Mouse (Mus musculus) liver, embryonic 12.5 days (tissue): ENCODE measurements around the gene Nrxn2. TPM values are rescaled to one million over a fixed set of nuclear protein-coding genes. Genes with fewer than 3 reads are reported as not detected.

Experiments
- ATAC-seq: fragments of 200-750 bp; cut with Nextera tagmentation; 2 replicates; pipeline ENCODE4 v1.8.0; 2017; ENCODE audit warnings: moderate number of reproducible peaks, mild to moderate bottlenecking, moderate library complexity
- H3K27ac ChIP-seq: fragments of 300-500 bp; sonication (generic); 2 replicates; pipeline ENCODE4 v1.5.1; 2016; ENCODE audit warnings: mild to moderate bottlenecking
- H3K27me3 ChIP-seq: fragments of 300-500 bp; sonication (generic); replicated peaks from 2 replicates; pipeline ENCODE4 v1.6.1; 2016; ENCODE audit warnings: mild to moderate bottlenecking, moderate library complexity
- H3K36me3 ChIP-seq: fragments of 300-500 bp; sonication (generic); 2 replicates; pipeline ENCODE4 v1.6.1; 2016; ENCODE audit warnings: mild to moderate bottlenecking, moderate library complexity
- H3K4me1 ChIP-seq: fragments of 300-500 bp; sonication (generic); 2 replicates; pipeline ENCODE4 v1.6.1; 2016
- H3K4me2 ChIP-seq: fragments of 300-500 bp; sonication (generic); 2 replicates; pipeline ENCODE4 v1.6.1; 2016; ENCODE audit warnings: mild to moderate bottlenecking, moderate library complexity
- H3K4me3 ChIP-seq: fragments of 300-500 bp; sonication (generic); 2 replicates; pipeline ENCODE4 v1.5.1; 2016; ENCODE audit warnings: mild to moderate bottlenecking, moderate library complexity
- H3K9ac ChIP-seq: fragments of 300-500 bp; sonication (generic); 2 replicates; pipeline ENCODE4 v1.6.1; 2016; ENCODE audit warnings: mild to moderate bottlenecking, moderate library complexity
- H3K9me3 ChIP-seq: fragments of 300-500 bp; sonication (generic); replicated peaks from 2 replicates; pipeline ENCODE4 v1.6.1; 2016; ENCODE audit warnings: mild to moderate bottlenecking, moderate library complexity
- WGBS: fragments of 180-500 bp; shearing (Covaris S2); methylation state at CpG from one replicate; pipeline ENCODE4 v1.1.7; 2016; ENCODE audit not compliant: insufficient replicate concordance; 5-methylcytosine and 5-hydroxymethylcytosine counted together
- polyA plus RNA-seq: library from polyadenylated mRNA; unstranded; fragments of >200 nt; fragmentation: Nextera tagmentation; extraction: Ambion mirVana; gene quantifications from 2 replicates; pipeline ENCODE4 v1.2.1, GENCODE M21; 2016

Nrxn2 gene
- polyA plus RNA-seq, 1 experiment from 2014 or later, result 0.83 TPM

- H3K4me2 ChIP-seq, result no peak overlapping the region
- no peaks in the 10 kb centered on the region for H3K36me3 ChIP-seq
- H3K27ac ChIP-seq, result no peak overlapping the region
- H3K9ac ChIP-seq, result no peak overlapping the region
- H3K4me1 ChIP-seq, result peaks cover 6% of the 10 kb centered on the region; the same call in 1 of the 2 replicates
- peaks cover 9% of the 10 kb centered on the region; the same call in 1 of the 2 replicates for H3K27me3 ChIP-seq
- ATAC-seq, result no peak
- H3K9me3 ChIP-seq, result 0 out of 2 replicates have a peak, but pooled peaks cover 3% of the 10 kb centered on the region
- 73% methylated on average over 15 of the region's 15 CpGs for WGBS
- no peak overlapping the region for H3K4me3 ChIP-seq
These were observed 48.9 kb downstream of the Nrxn2 start for GRCm38 (mm10) chr19:6467374-6467979.

- WGBS, result 46% methylated on average over 5 of the region's 5 CpGs
- H3K9me3 ChIP-seq, result 0 out of 2 replicates have a peak, but pooled peaks cover 3% of the 10 kb centered on the region
These were observed 53.1 kb downstream of the Nrxn2 start for GRCm38 (mm10) chr19:6471630-6472029.

GRCm38 (mm10) chr19:6472821-6473220 lies 54.3 kb downstream of the Nrxn2 start:
- H3K36me3 ChIP-seq, result no peaks in the 10 kb centered on the region
- no peak overlapping the region for H3K4me2 ChIP-seq
- no peak for ATAC-seq
- H3K4me3 ChIP-seq, result no peak overlapping the region
- peaks cover 9% of the 10 kb centered on the region; the same call in 1 of the 2 replicates for H3K27me3 ChIP-seq
- H3K9me3 ChIP-seq, result no peaks in the 10 kb centered on the region
- WGBS, result 49% methylated on average over 9 of the region's 9 CpGs
- H3K9ac ChIP-seq, result no peak overlapping the region
- no peak overlapping the region for H3K27ac ChIP-seq
- peaks cover 20% of the 10 kb centered on the region for H3K4me1 ChIP-seq

More at GRCm38 (mm10) chr19:6471630-6472029, 53.1 kb downstream of the Nrxn2 start:
- no peak overlapping the region for H3K4me3 ChIP-seq
- no peak overlapping the region for H3K9ac ChIP-seq
- H3K4me2 ChIP-seq, result no peak overlapping the region
- peaks cover 9% of the 10 kb centered on the region; the same call in 1 of the 2 replicates for H3K27me3 ChIP-seq
- H3K27ac ChIP-seq, result no peak overlapping the region
- no peak for ATAC-seq
- no peaks in the 10 kb centered on the region for H3K36me3 ChIP-seq
- H3K4me1 ChIP-seq, result peaks cover 20% of the 10 kb centered on the region

- 40% methylated on average over 15 of the region's 15 CpGs for WGBS
- Histone ChIP-seq H3K4me1 (peaks cover 14% of the 10 kb centered on the region), H3K27ac (no peak overlapping the region), H3K4me2 (no peak overlapping the region), H3K4me3 (no peak overlapping the region), H3K27me3 (peaks cover 9% of the 10 kb centered on the region; the same call in 1 of the 2 replicates), H3K9me3 (no peaks in the 10 kb centered on the region), H3K36me3 (no peaks in the 10 kb centered on the region), H3K9ac (no peak overlapping the region)
- ATAC-seq, result no peak
These were observed 56.2 kb downstream of the Nrxn2 start for GRCm38 (mm10) chr19:6474706-6475105.

GRCm38 (mm10) chr19:6475129-6475528 lies 56.6 kb downstream of the Nrxn2 start:
- no peak overlapping the region for H3K27ac ChIP-seq
- H3K9me3 ChIP-seq, result no peaks in the 10 kb centered on the region
- H3K4me3 ChIP-seq, result no peak overlapping the region
- peaks cover 14% of the 10 kb centered on the region for H3K4me1 ChIP-seq
- WGBS, result 18% methylated on average over 5 of the region's 5 CpGs
- no peak overlapping the region for H3K9ac ChIP-seq
- H3K27me3 ChIP-seq, result peaks cover 9% of the 10 kb centered on the region; the same call in 1 of the 2 replicates
- no peak overlapping the region for H3K4me2 ChIP-seq
- no peaks in the 10 kb centered on the region for H3K36me3 ChIP-seq
- no peak for ATAC-seq

- Histone ChIP-seq H3K9me3 (no peaks in the 10 kb centered on the region), H3K4me3 (no peak overlapping the region), H3K27me3 (0 out of 2 replicates have a peak, but pooled peaks cover 4% of the 10 kb centered on the region), H3K4me1 (peaks cover 14% of the 10 kb centered on the region), H3K4me2 (no peak overlapping the region), H3K36me3 (no peaks in the 10 kb centered on the region), H3K27ac (no peak overlapping the region), H3K9ac (no peak overlapping the region)
- no peak for ATAC-seq
- 33% methylated on average over 4 of the region's 4 CpGs for WGBS
These were observed 58.5 kb downstream of the Nrxn2 start for GRCm38 (mm10) chr19:6477007-6477406.

GRCm38 (mm10) chr19:6478566-6478965 lies 60.0 kb downstream of the Nrxn2 start:
- H3K27me3 ChIP-seq, result no peaks in the 10 kb centered on the region
- H3K4me1 ChIP-seq, result peaks cover 14% of the 10 kb centered on the region
- H3K9ac ChIP-seq, result no peak overlapping the region
- no peaks in the 10 kb centered on the region for H3K9me3 ChIP-seq
- H3K4me2 ChIP-seq, result no peak overlapping the region
- ATAC-seq, result no peak
- no peaks in the 10 kb centered on the region for H3K36me3 ChIP-seq
- WGBS, result 74% methylated on average over 2 of the region's 2 CpGs
- H3K4me3 ChIP-seq, result no peak overlapping the region
- no peak overlapping the region for H3K27ac ChIP-seq

GRCm38 (mm10) chr19:6482886-6483285 lies 64.4 kb downstream of the Nrxn2 start:
- H3K4me1 ChIP-seq, result no peaks in the 10 kb centered on the region
- no peaks in the 10 kb centered on the region for H3K36me3 ChIP-seq
- H3K4me2 ChIP-seq, result no peak overlapping the region
- whole genome bisulfite sequencing, result 76% methylated on average over 6 of the region's 6 CpGs
- no peak overlapping the region for H3K27ac ChIP-seq
- H3K9ac ChIP-seq, result no peak overlapping the region
- no peak overlapping the region for H3K4me3 ChIP-seq
- peaks cover 13% of the 10 kb centered on the region; the same call in 1 of the 2 replicates for H3K27me3 ChIP-seq
- no peaks in the 10 kb centered on the region for H3K9me3 ChIP-seq
- no peak for ATAC-seq

GRCm38 (mm10) chr19:6485059-6485630 lies 66.6 kb downstream of the Nrxn2 start:
- Histone ChIP-seq H3K36me3 (no peaks in the 10 kb centered on the region), H3K4me3 (no peak overlapping the region), H3K9me3 (no peaks in the 10 kb centered on the region), H3K4me2 (no peak overlapping the region), H3K27ac (no peak overlapping the region), H3K27me3 (peaks cover 30% of the 10 kb centered on the region; the same call in 1 of the 2 replicates), H3K4me1 (no peaks in the 10 kb centered on the region), H3K9ac (no peak overlapping the region)
- no peak for ATAC-seq
- WGBS, result 64% methylated on average over 13 of the region's 13 CpGs

GRCm38 (mm10) chr19:6489030-6489429 lies 70.5 kb downstream of the Nrxn2 start:
- Histone ChIP-seq H3K9me3 (no peaks in the 10 kb centered on the region), H3K9ac (no peak overlapping the region), H3K4me1 (no peaks in the 10 kb centered on the region), H3K4me3 (no peak overlapping the region), H3K36me3 (no peaks in the 10 kb centered on the region), H3K4me2 (no peak overlapping the region), H3K27me3 (peaks cover 69% of the 10 kb centered on the region), H3K27ac (no peak overlapping the region)
- under 1% methylated on average over 4 of the region's 4 CpGs for WGBS
- ATAC-seq, result no peak

- no peak overlapping the region for H3K9ac ChIP-seq
- H3K9me3 ChIP-seq, result no peaks in the 10 kb centered on the region
- H3K36me3 ChIP-seq, result no peaks in the 10 kb centered on the region
- H3K27me3 ChIP-seq, result peaks cover 85% of the 10 kb centered on the region
- no peak overlapping the region for H3K4me2 ChIP-seq
- no peak overlapping the region for H3K4me3 ChIP-seq
- no peaks in the 10 kb centered on the region for H3K4me1 ChIP-seq
- WGBS, result 66% methylated on average over 8 of the region's 8 CpGs
- no peak overlapping the region for H3K27ac ChIP-seq
- ATAC-seq, result no peak
These were observed 73.0 kb downstream of the Nrxn2 start for GRCm38 (mm10) chr19:6491538-6491937.

- no peak overlapping the region for H3K4me3 ChIP-seq
- H3K9me3 ChIP-seq, result no peaks in the 10 kb centered on the region
- no peak overlapping the region for H3K9ac ChIP-seq
- no peak for ATAC-seq
- H3K4me2 ChIP-seq, result no peak overlapping the region
- H3K36me3 ChIP-seq, result no peaks in the 10 kb centered on the region
- peaks cover 90% of the 10 kb centered on the region for H3K27me3 ChIP-seq
- H3K4me1 ChIP-seq, result 0 out of 2 replicates have a peak, but pooled peaks cover under 1% of the 10 kb centered on the region
- WGBS, result 19% methylated on average over 12 of the region's 12 CpGs
- H3K27ac ChIP-seq, result no peak overlapping the region
These were observed 73.6 kb downstream of the Nrxn2 start for GRCm38 (mm10) chr19:6492124-6492523.
